Mouse (Mus musculus): ENCODE data around the gene Pde2a.

DNA sequence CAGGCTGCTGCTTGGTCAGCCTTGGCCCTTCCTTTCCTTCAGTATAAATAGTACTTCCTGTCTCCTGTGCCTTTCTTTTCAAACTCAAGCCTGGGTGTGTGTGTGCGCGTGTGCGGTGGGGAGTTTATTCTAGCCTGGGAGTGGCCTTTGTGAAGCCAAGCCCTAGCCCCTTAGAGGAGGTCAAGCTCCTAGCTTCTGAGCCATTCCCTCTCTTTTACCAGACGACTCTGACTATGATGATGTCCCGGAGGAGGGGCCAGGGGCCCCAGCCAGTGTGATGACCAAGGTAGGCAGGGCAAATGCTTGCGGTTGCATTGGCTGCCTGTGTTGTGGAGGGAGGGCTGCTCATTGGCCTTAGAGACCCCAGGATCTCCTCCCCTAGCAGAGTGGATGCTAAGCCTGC is 36.2 kb upstream of the Pde2a start:
- TF ChIP-seq POLR2A (IDR thresholded peaks at IDR 0.05; ENCODE audit: low read depth, low read length), result no peak
- TF ChIP-seq CTCF (IDR thresholded peaks at IDR 0.05; ENCODE audit: extremely low read depth, insufficient read length, insufficient replicate concordance, low read depth, low read length), result no peak

All from small intestine, adult 2 months (tissue).